Mouse (Mus musculus) Patski (cell line): ENCODE data around the gene Slc44a3. TPM values are rescaled to one million over a fixed set of nuclear protein-coding genes. Genes with fewer than 3 reads are reported as not detected.
A peak's percentile ranks its signal among the peaks of the same experiment; 100 is the strongest.

Source experiments
- ATAC-seq: fragments of 100-300 bp; one replicate; pipeline ENCODE4 v1.8.0; 2021
- CTCF ChIA-PET: fragments of 350-600 bp; sonication (Branson Sonifier 250); formaldehyde crosslinking; loops from one replicate; lab custom pipeline; 2022; ENCODE audit warnings: inconsistent platforms; lab: Charles Lee
- POLR2A ChIA-PET: fragments of 350-600 bp; sonication (Branson Sonifier 250); formaldehyde crosslinking; loops from one replicate; lab custom pipeline; 2022; ENCODE audit warnings: antibody characterized with exemption, inconsistent platforms; lab: Charles Lee
- DNase-seq: peaks from one replicate; pipeline ENCODE4 v3.0.0-alpha.2; 2011; ENCODE audit warnings: low read depth, low spot score
- H3K27me3 ChIP-seq: fragments of 371-371 bp; one replicate; pipeline ENCODE4 v1.5.1; 2021
- CTCF ChIP-seq: fragments of 100-300 bp; IDR thresholded peaks from one replicate; pipeline ENCODE4 v1.5.1; 2021
- in situ Hi-C: fragments of 300-500 bp; cut with MboI; formaldehyde crosslinking; loops from 3 replicates; pipeline ENCODE4 v1.11.1; 2018; ENCODE audit warnings: low pct_unique_long_range_greater_than_20kb, mixed read lengths
- polyA plus RNA-seq: library from polyadenylated mRNA; unstranded; gene quantifications from one replicate; pipeline ENCODE4 v1.2.3, GENCODE M21; 2021

Slc44a3 gene
- polyA plus RNA-seq, 1 experiment from 2014 or later: 0.24 TPM

- in situ Hi-C loops: loop anchor here (10.0 kb wide), 1 partner anchor 333 kb away; the partner anchor contains the start of gene Rwdd3
- POLR2A ChIA-PET: interaction anchor here (0.6 kb wide), 1 partner anchor 30 kb away, joined by 3 read pairs; no protein-coding TSS in a partner anchor
- no peak for TF ChIP-seq CTCF
Measured at GRCm38 (mm10) chr3:121507678-121508077, 24.5 kb downstream of the Slc44a3 start.

GRCm38 (mm10) chr3:121506756-121507155, 25.4 kb downstream of the Slc44a3 start:
- H3K27me3 ChIP-seq: no peaks in the 10 kb centered on the region
- ChIA-PET CTCF (interaction anchor here (0.8 to 11.0 kb wide), 10 partner anchors 8 to 196 kb away, joined by 3 to 151 read pairs (median 6); no protein-coding TSS in a partner anchor), POLR2A (no interaction called here)
- ATAC-seq: no peak
- in situ Hi-C loops: loop anchor here (10.0 kb wide), 1 partner anchor 332 kb away; the partner anchor contains the start of gene Rwdd3
- TF ChIP-seq CTCF: no peak
- no peak for DNase-seq

More at GRCm38 (mm10) chr3:121507678-121508077, 24.5 kb downstream of the Slc44a3 start:
- ATAC-seq: no peak
- CTCF ChIA-PET: interaction anchor here (1.2 to 11.0 kb wide), 4 partner anchors 8 to 197 kb away, joined by 3 to 151 read pairs (median 5); no protein-coding TSS in a partner anchor
- no peaks in the 10 kb centered on the region for H3K27me3 ChIP-seq
- DNase-seq: no peak

GRCm38 (mm10) chr3:121506175-121506574, 26.0 kb downstream of the Slc44a3 start:
- H3K27me3 ChIP-seq: no peaks in the 10 kb centered on the region
- CTCF ChIA-PET: interaction anchor here (0.8 to 11.0 kb wide), 17 partner anchors 9 to 196 kb away, joined by 3 to 151 read pairs (median 5); no protein-coding TSS in a partner anchor
- in situ Hi-C loops: loop anchor here (10.0 kb wide), 1 partner anchor 331 kb away; the partner anchor contains the start of gene Rwdd3
- POLR2A ChIA-PET: no interaction called here
- ATAC-seq (no peak), DNase-seq (no peak)
- TF ChIP-seq CTCF: no peak

- POLR2A ChIA-PET: interaction anchor here (0.5 to 0.6 kb wide), 3 partner anchors 48 to 170 kb away, joined by 3 read pairs; no protein-coding TSS in a partner anchor
- DNase-seq (no peak), ATAC-seq (no peak)
- CTCF ChIA-PET: interaction anchor here (1.2 to 11.0 kb wide), 13 partner anchors 11 to 202 kb away, joined by 3 to 151 read pairs (median 4); no protein-coding TSS in a partner anchor
- H3K27me3 ChIP-seq: no peaks in the 10 kb centered on the region
- in situ Hi-C loops: loop anchor here (5.0 to 10.0 kb wide), 3 partner anchors 73 to 330 kb away; partner anchors contain the start of gene Rwdd3
- TF ChIP-seq CTCF: no peak
Measured at GRCm38 (mm10) chr3:121504927-121505487, 27.2 kb downstream of the Slc44a3 start.

- ATAC-seq (no peak), DNase-seq (no peak)
- TF ChIP-seq CTCF: no peak
- in situ Hi-C loops: loop anchor here (5.0 to 10.0 kb wide), 3 partner anchors 68 to 326 kb away; partner anchors contain the start of gene Rwdd3
- ChIA-PET POLR2A (interaction anchor here (1.2 kb wide), 1 partner anchor 192 kb away, joined by 6 read pairs; no protein-coding TSS in a partner anchor), CTCF (interaction anchor here (0.7 to 11.0 kb wide), 25 partner anchors 8 to 329 kb away, joined by 3 to 151 read pairs (median 5); partner anchors contain the start of gene Rwdd3)
- H3K27me3 ChIP-seq: no peaks in the 10 kb centered on the region
Measured at GRCm38 (mm10) chr3:121500734-121501133, 31.5 kb downstream of the Slc44a3 start.

GRCm38 (mm10) chr3:121500225-121500624, 32.0 kb downstream of the Slc44a3 start:
- peak; percentile 61 for ATAC-seq
- TF ChIP-seq CTCF: peak; percentile 99
- POLR2A ChIA-PET: interaction anchor here (0.7 to 1.2 kb wide), 2 partner anchors 191 to 328 kb away, joined by 5 to 6 read pairs; no protein-coding TSS in a partner anchor
- peak; percentile 28 for DNase-seq
- CTCF ChIA-PET: interaction anchor here (0.6 to 11.0 kb wide), 42 partner anchors 8 to 329 kb away, joined by 3 to 151 read pairs (median 4); partner anchors contain the start of gene Rwdd3
- in situ Hi-C loops: loop anchor here (5.0 to 10.0 kb wide), 3 partner anchors 68 to 325 kb away; partner anchors contain the start of gene Rwdd3
- no peaks in the 10 kb centered on the region for H3K27me3 ChIP-seq

- TF ChIP-seq CTCF: no peak
- ChIA-PET POLR2A (interaction anchor here (1.1 kb wide), 1 partner anchor 114 kb away, joined by 3 read pairs; no protein-coding TSS in a partner anchor), CTCF (interaction anchor here (0.8 to 1.3 kb wide), 3 partner anchors 10 to 185 kb away, joined by 3 to 4 read pairs (median 3); no protein-coding TSS in a partner anchor)
- in situ Hi-C loops: no loop called here
- no peak for DNase-seq
- no peak for ATAC-seq
- no peaks in the 10 kb centered on the region for H3K27me3 ChIP-seq
Measured at GRCm38 (mm10) chr3:121493997-121494421, 38.2 kb downstream of the Slc44a3 start.

- DNase-seq (no peak), ATAC-seq (no peak)
- in situ Hi-C loops: no loop called here
- no peak for TF ChIP-seq CTCF
- CTCF ChIA-PET: interaction anchor here (1.4 kb wide), 1 partner anchor 8 kb away, joined by 5 read pairs; no protein-coding TSS in a partner anchor
- POLR2A ChIA-PET: interaction anchor here (0.7 kb wide), 1 partner anchor 48 kb away, joined by 3 read pairs; no protein-coding TSS in a partner anchor
- H3K27me3 ChIP-seq: no peaks in the 10 kb centered on the region
Measured at GRCm38 (mm10) chr3:121492026-121492425, 40.2 kb downstream of the Slc44a3 start.

- in situ Hi-C loops: no loop called here
- no peaks in the 10 kb centered on the region for H3K27me3 ChIP-seq
- CTCF ChIA-PET: interaction anchor here (0.7 to 1.4 kb wide), 7 partner anchors 9 to 183 kb away, joined by 3 to 6 read pairs (median 4); no protein-coding TSS in a partner anchor
- TF ChIP-seq CTCF: no peak
- DNase-seq (no peak), ATAC-seq (peak; percentile 37)
- POLR2A ChIA-PET: no interaction called here
Measured at GRCm38 (mm10) chr3:121490941-121491340, 41.3 kb downstream of the Slc44a3 start.
